Mouse (Mus musculus) limb, embryonic 12.5 days (tissue): Measurements from ENCODE around the gene Zbtb48. TPM values are rescaled to one million over a fixed set of nuclear protein-coding genes. Genes with fewer than 3 reads are reported as not detected.

Source experiments
- ATAC-seq: fragments of 200-750 bp; cut with Nextera tagmentation; 2 replicates; pipeline ENCODE4 v1.8.0; 2017; ENCODE audit warnings: low read depth, moderate TSS enrichment; ENCODE audit not compliant: insufficient number of reproducible peaks, insufficient read depth, low FRiP score, low TSS enrichment
- H3K27ac ChIP-seq: fragments of 300-500 bp; sonication (generic); 2 replicates; pipeline ENCODE4 v1.5.1; 2016; ENCODE audit warnings: mild to moderate bottlenecking, moderate library complexity
- H3K27me3 ChIP-seq: fragments of 300-500 bp; sonication (generic); 2 replicates; pipeline ENCODE4 v1.6.1; 2016; ENCODE audit warnings: mild to moderate bottlenecking, moderate library complexity
- H3K36me3 ChIP-seq: fragments of 300-500 bp; sonication (generic); 2 replicates; pipeline ENCODE4 v1.6.1; 2016; ENCODE audit warnings: mild to moderate bottlenecking, moderate library complexity
- H3K4me1 ChIP-seq: fragments of 300-500 bp; sonication (generic); replicated peaks from 2 replicates; pipeline ENCODE4 v1.6.1; 2016
- H3K4me2 ChIP-seq: fragments of 300-500 bp; sonication (generic); 2 replicates; pipeline ENCODE4 v1.6.1; 2016; ENCODE audit warnings: mild to moderate bottlenecking, moderate library complexity
- H3K4me3 ChIP-seq: fragments of 300-500 bp; sonication (generic); replicated peaks from 2 replicates; pipeline ENCODE4 v1.5.1; 2016; ENCODE audit warnings: mild to moderate bottlenecking
- H3K9ac ChIP-seq: fragments of 300-500 bp; sonication (generic); replicated peaks from 2 replicates; pipeline ENCODE4 v1.6.1; 2016; ENCODE audit warnings: mild to moderate bottlenecking, moderate library complexity
- H3K9me3 ChIP-seq: fragments of 300-500 bp; sonication (generic); 2 replicates; pipeline ENCODE4 v1.6.1; 2016; ENCODE audit warnings: mild to moderate bottlenecking, moderate library complexity
- WGBS: fragments of 180-500 bp; shearing (Covaris S2); methylation state at CpG from one replicate; pipeline ENCODE4 v1.1.7; 2016; 5-methylcytosine and 5-hydroxymethylcytosine counted together
- polyA plus RNA-seq: library from polyadenylated mRNA; unstranded; fragments of >200 nt; fragmentation: Nextera tagmentation; extraction: Ambion mirVana; gene quantifications from 2 replicates; pipeline ENCODE4 v1.2.1, GENCODE M21; 2016

The Zbtb48 gene
- 25.6 and 30.5 TPM in 2 replicates for polyA plus RNA-seq

- 0% methylated on average over 35 of the region's 35 CpGs for WGBS
- peaks cover 39% of the 10 kb centered on the region for H3K4me1 ChIP-seq
Observed at GRCm38 (mm10) chr4:152027524-152027923, at the start of gene Zbtb48. Gene Zbtb48, minus strand, starts transcription at chr4:152027671.

GRCm38 (mm10) chr4:152077191-152077590, 49.7 kb upstream of the Zbtb48 start:
- H3K9ac ChIP-seq: no peak overlapping the region
- no peak for ATAC-seq
- H3K27ac ChIP-seq: no peak overlapping the region
- H3K27me3 ChIP-seq: no peaks in the 10 kb centered on the region
- no peak overlapping the region for H3K4me2 ChIP-seq
- H3K36me3 ChIP-seq: no peaks in the 10 kb centered on the region
- no peaks in the 10 kb centered on the region for H3K9me3 ChIP-seq
- no peak overlapping the region for H3K4me3 ChIP-seq
- 86% methylated on average over 9 of the region's 9 CpGs for WGBS
- H3K4me1 ChIP-seq: peaks cover 14% of the 10 kb centered on the region

More at GRCm38 (mm10) chr4:152027524-152027923, at the start of gene Zbtb48:
- Histone ChIP-seq H3K27me3 (peaks cover 3% of the 10 kb centered on the region; the same call in 1 of the 2 replicates), H3K9ac (peak within 1 kb of the TSS; percentile 74), H3K4me2 (peak within 1 kb of the TSS; percentile 97), H3K9me3 (no peaks in the 10 kb centered on the region), H3K36me3 (peaks cover 35% of the 10 kb centered on the region), H3K27ac (peak within 1 kb of the TSS; percentile 71), H3K4me3 (peak within 1 kb of the TSS; percentile 80)
- ATAC-seq: peak; percentile 92

DNA sequence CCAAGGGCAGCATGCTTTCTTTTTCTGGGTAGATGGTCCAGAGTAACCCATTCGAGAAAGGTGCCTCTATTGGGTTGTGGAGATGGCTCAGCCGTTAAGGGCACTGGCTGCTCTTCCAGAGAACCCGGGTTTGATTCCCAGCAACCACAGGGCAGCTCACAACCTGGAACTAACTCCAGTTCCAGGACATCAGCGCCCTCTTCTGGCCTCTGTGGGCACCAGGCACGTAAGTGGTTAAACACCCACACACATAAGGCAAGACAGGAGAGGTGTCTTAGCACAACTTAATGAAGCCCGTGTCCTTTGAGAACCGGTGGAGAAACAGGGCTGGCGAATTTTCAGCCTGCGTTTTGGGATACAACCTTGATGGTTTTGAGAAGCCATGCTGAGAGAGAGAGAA, 47.1 kb upstream of the Zbtb48 start:
- H3K27ac ChIP-seq: no peak overlapping the region
- no peaks in the 10 kb centered on the region for H3K9me3 ChIP-seq
- H3K4me3 ChIP-seq: no peak overlapping the region
- ATAC-seq: no peak
- WGBS: 81% methylated on average over 9 of the region's 9 CpGs
- no peaks in the 10 kb centered on the region for H3K27me3 ChIP-seq
- H3K4me1 ChIP-seq: peaks cover 24% of the 10 kb centered on the region
- H3K4me2 ChIP-seq: no peak overlapping the region
- no peaks in the 10 kb centered on the region for H3K36me3 ChIP-seq
- no peak overlapping the region for H3K9ac ChIP-seq

- WGBS: 73% methylated on average over 6 of the region's 6 CpGs
- H3K9ac ChIP-seq: no peak overlapping the region
- no peaks in the 10 kb centered on the region for H3K27me3 ChIP-seq
- H3K9me3 ChIP-seq: no peaks in the 10 kb centered on the region
- H3K27ac ChIP-seq: no peak overlapping the region
- H3K4me1 ChIP-seq: peaks cover 24% of the 10 kb centered on the region
- no peaks in the 10 kb centered on the region for H3K36me3 ChIP-seq
- no peak overlapping the region for H3K4me2 ChIP-seq
- no peak overlapping the region for H3K4me3 ChIP-seq
- ATAC-seq: no peak
Observed at GRCm38 (mm10) chr4:152073715-152074114, 46.2 kb upstream of the Zbtb48 start.

DNA sequence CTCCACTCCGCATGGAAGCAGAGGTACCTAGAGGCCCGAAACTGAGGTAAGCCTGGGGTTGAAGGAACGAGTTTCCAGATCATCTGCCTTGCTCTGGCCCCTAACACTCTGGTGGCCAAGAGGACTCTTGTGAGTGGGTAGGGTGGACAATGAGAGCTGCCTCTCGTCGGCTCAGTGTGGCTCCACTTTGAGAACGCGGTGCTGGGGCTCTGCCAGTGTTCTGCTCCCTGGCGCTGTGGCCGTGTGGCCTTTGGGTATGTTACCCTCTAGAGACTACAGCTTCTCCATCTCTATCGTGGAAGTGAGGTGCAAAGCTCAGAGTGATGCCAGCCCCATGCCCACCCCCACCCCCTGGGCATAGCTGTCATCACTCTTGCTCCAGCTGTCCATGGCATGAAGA, 45.2 kb upstream of the Zbtb48 start:
- 74% methylated on average over 10 of the region's 10 CpGs for WGBS
- Histone ChIP-seq H3K4me2 (no peak overlapping the region), H3K4me1 (peaks cover 24% of the 10 kb centered on the region), H3K27ac (no peak overlapping the region), H3K9ac (no peak overlapping the region; the same call in 1 of the 2 replicates), H3K27me3 (no peaks in the 10 kb centered on the region), H3K4me3 (no peak overlapping the region), H3K36me3 (no peaks in the 10 kb centered on the region), H3K9me3 (no peaks in the 10 kb centered on the region)
- ATAC-seq: no peak

DNA sequence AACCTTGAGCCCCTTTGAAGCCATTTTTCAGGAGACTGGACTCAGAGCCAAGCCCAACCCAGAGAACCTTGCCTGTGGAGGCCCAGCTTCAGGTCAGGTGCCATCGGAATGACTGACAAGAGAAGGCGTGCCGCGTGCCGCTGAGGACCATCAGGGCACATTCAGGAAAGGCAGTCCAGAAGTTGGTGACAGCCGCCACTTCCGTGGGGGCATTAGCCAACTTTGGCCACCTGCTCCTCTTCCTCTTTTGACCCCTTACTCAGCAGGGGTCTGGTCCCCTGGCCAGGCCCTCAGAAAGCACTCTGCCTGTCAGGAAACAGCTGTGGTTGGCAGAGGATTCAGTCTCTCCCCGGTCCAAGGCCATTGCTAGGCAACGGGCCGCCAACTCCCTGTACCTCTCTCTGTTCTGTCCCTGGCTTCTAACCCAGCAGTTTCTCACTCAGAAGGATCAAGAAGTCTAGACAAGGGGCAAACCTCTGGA, 44.7 kb upstream of the Zbtb48 start, which contains the start of gene Plekhg5:
TSS of gene Plekhg5 (plus strand) at position 378 of the 481 bp plus-strand sequence.
- no peaks in the 10 kb centered on the region for H3K9me3 ChIP-seq
- H3K4me3 ChIP-seq: no peak within 1 kb of the TSS
- H3K36me3 ChIP-seq: no peaks in the 10 kb centered on the region
- WGBS: 67% methylated on average over 10 of the region's 10 CpGs
- no peaks in the 10 kb centered on the region for H3K27me3 ChIP-seq
- H3K4me1 ChIP-seq: peaks cover 24% of the 10 kb centered on the region
- no peak within 1 kb of the TSS; the same call in 1 of the 2 replicates for H3K9ac ChIP-seq
- no peak within 1 kb of the TSS for H3K4me2 ChIP-seq
- no peak for ATAC-seq
- 0 out of 2 replicates have a peak within 1 kb of the TSS, but pooled peaks have one; percentile 13 for H3K27ac ChIP-seq

DNA sequence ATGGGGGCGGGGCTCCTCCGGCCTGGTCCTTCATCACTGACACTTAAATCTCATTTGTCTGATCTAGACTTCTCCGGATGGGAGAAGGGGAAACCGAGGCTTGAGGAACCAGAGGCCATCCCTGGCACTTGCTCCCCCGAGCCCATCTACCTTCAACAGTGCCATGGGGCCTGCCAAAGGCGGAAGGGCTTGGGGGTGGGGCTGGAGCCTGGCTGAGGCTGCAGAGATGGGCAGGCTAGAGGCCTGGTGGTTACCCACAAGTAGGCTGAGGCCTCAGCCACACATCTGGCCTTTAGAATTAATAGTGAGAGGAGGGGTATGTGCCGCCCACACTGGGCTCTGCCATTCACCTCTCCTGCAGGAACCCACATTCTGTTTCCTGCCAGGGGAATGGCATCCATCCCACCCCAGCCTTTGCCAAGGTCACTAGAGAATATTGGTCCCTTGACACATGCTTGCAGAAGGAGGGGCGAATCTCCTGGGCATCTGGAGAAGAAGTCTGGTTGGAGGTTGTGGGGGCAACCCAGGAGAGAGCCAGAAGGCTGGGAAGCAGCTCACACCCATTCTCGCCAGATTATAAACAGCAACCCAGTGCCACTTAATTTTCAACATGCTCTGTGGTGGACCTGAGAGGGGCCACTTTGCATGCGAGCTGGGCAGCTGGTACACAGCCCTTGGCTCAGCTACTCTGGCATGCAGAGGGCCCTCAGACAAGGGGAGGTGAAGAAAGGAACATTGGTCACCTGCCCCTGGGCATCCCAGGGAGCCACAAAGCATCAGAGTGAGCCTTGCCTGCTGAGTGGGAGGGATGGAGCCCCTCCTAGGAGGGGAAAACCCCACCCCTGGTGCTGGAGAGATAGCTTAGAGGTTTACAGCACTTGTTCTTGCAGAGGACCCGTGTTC, 43.3 kb upstream of the Zbtb48 start:
- no peak overlapping the region for H3K4me3 ChIP-seq
- 0 out of 2 replicates have a peak overlapping the region, but pooled peaks have one; percentile 35 for H3K27ac ChIP-seq
- H3K4me2 ChIP-seq: no peak overlapping the region
- H3K4me1 ChIP-seq: peaks cover 22% of the 10 kb centered on the region
- WGBS: 73% methylated on average over 11 of the region's 11 CpGs
- H3K27me3 ChIP-seq: no peaks in the 10 kb centered on the region
- H3K9ac ChIP-seq: no peak overlapping the region
- H3K9me3 ChIP-seq: no peaks in the 10 kb centered on the region
- no peaks in the 10 kb centered on the region for H3K36me3 ChIP-seq
- ATAC-seq: no peak

DNA sequence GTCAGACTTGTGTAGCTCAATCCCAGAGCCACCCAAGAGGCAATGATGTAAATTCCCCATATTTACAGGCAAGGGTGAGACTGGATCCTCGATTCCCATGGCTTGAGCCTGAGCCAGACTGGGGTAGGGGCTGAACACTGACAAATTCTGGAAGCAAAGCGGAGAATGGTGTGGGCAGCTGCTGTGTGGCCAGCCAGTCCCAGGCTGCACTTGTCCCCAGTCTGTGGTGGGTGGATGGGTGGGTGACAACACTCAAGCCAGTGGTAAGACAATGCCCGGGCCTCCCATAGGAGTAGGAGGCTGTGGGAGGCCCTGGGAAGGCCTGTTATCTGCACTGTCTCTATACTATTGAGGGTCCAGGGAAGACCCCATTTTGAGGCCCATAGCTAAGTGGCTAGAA, 41.8 kb upstream of the Zbtb48 start:
- no peaks in the 10 kb centered on the region for H3K9me3 ChIP-seq
- ATAC-seq: no peak
- H3K36me3 ChIP-seq: no peaks in the 10 kb centered on the region
- H3K4me3 ChIP-seq: no peak overlapping the region
- no peak overlapping the region for H3K4me2 ChIP-seq
- no peak overlapping the region for H3K27ac ChIP-seq
- H3K9ac ChIP-seq: no peak overlapping the region
- no peaks in the 10 kb centered on the region for H3K27me3 ChIP-seq
- WGBS: 74% methylated on average over 3 of the region's 3 CpGs
- H3K4me1 ChIP-seq: peaks cover 18% of the 10 kb centered on the region

DNA sequence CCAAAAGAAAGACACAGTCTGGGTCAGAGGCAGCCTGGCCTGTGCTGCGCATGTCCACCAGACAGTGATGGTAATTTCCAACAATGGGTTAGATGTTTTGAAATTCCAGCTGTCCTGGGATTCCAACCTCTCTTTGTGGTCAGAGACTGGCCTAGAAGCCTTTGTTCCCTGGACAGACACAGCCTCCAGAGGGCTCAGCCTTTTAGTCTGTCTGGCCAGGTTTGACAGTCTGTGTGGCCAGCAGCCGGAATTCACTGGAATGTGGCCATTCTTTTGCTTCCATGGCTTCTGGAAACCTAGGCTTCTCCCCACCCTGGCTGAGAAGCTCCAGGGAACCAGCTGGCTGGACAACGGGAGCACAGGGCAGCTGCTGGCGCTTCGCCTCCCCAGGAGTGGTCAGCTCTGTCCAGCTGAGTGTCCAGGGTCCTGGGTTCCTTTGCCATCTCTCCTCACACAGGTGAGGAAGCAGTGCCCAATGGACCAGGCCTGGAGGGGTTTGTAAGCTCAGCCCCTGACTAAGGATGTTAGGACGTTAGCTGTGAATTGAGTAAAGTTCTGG, 40.8 kb upstream of the Zbtb48 start:
- no peak for ATAC-seq
- no peaks in the 10 kb centered on the region for H3K9me3 ChIP-seq
- H3K27me3 ChIP-seq: no peaks in the 10 kb centered on the region
- no peak overlapping the region for H3K9ac ChIP-seq
- H3K27ac ChIP-seq: no peak overlapping the region
- H3K4me3 ChIP-seq: no peak overlapping the region
- H3K4me2 ChIP-seq: no peak overlapping the region
- 82% methylated on average over 6 of the region's 6 CpGs for WGBS
- H3K4me1 ChIP-seq: peaks cover 18% of the 10 kb centered on the region
- H3K36me3 ChIP-seq: no peaks in the 10 kb centered on the region; the same call in 1 of the 2 replicates

GRCm38 (mm10) chr4:152067280-152067679, 39.8 kb upstream of the Zbtb48 start:
- no peaks in the 10 kb centered on the region for H3K9me3 ChIP-seq
- no peak overlapping the region for H3K9ac ChIP-seq
- no peak overlapping the region for H3K4me2 ChIP-seq
- no peak overlapping the region for H3K27ac ChIP-seq
- H3K27me3 ChIP-seq: no peaks in the 10 kb centered on the region
- ATAC-seq: no peak
- H3K36me3 ChIP-seq: peaks cover 9% of the 10 kb centered on the region
- H3K4me3 ChIP-seq: no peak overlapping the region
- peaks cover 12% of the 10 kb centered on the region for H3K4me1 ChIP-seq

GRCm38 (mm10) chr4:152062390-152063110, 35.1 kb upstream of the Zbtb48 start:
- 77% methylated on average over 9 of the region's 9 CpGs for WGBS
- H3K36me3 ChIP-seq: peaks cover 52% of the 10 kb centered on the region

More at GRCm38 (mm10) chr4:152062390-152063110, 35.1 kb upstream of the Zbtb48 start:
- H3K9ac ChIP-seq: no peak overlapping the region
- H3K4me3 ChIP-seq: no peak overlapping the region
- H3K27ac ChIP-seq: no peak overlapping the region
- ATAC-seq: no peak
- no peak overlapping the region for H3K4me2 ChIP-seq
- H3K27me3 ChIP-seq: no peaks in the 10 kb centered on the region
- no peaks in the 10 kb centered on the region for H3K4me1 ChIP-seq
- no peaks in the 10 kb centered on the region for H3K9me3 ChIP-seq
